In genomic region chr14:26667991-26668370, GRCm38 (mm10) we compare ENCODE assay signal across 8 mouse cellular contexts. TPM values are rescaled to one million over a fixed set of nuclear protein-coding genes. Genes with fewer than 3 reads are reported as not detected.
A peak's percentile ranks its signal among the peaks of the same experiment; 100 is the strongest.
DNase-seq lines count a peak whose midpoint lies in the region; ATAC-seq and TF ChIP-seq lines count a peak whose summit lies in the region.

No protein-coding gene starts in this region.

- H3K4me3 ChIP-seq in kidney, postnatal 0 days (replicated peaks; ENCODE audit: low read depth, low read length), result peak overlapping the region; percentile 90
- H3K4me3 ChIP-seq in cortical plate, adult 2 months (ENCODE audit: insufficient read depth, low read length), result peak overlapping the region; percentile 97
- H3K4me3 ChIP-seq in hindbrain, embryonic 15.5 days, result peak overlapping the region; percentile 98
- peak overlapping the region; percentile 92 for H3K4me3 ChIP-seq in midbrain, embryonic 16.5 days (ENCODE audit: low read depth, low read length)

- no peak for DNase-seq in kidney, postnatal 0 days (ENCODE audit: low spot score)
- no peak for DNase-seq in kidney, postnatal 4 days
- DNase-seq in cerebellum, adult 18-20 months, result no peak
- no peak for DNase-seq in thymus, postnatal 4 days
- no peak for DNase-seq in urinary bladder, postnatal 4 days (ENCODE audit: low spot score in 2 of 2)

- H3K27me3 ChIP-seq in kidney, postnatal 0 days (ENCODE audit: insufficient read depth, low read length), result no peaks in the 10 kb centered on the region
- no peaks in the 10 kb centered on the region for H3K27me3 ChIP-seq in hindbrain, embryonic 15.5 days
- no peaks in the 10 kb centered on the region for H3K27me3 ChIP-seq in midbrain, embryonic 16.5 days (ENCODE audit: control insufficient read depth, insufficient read depth, low read depth, low read length)

- peak overlapping the region; percentile 99 for H3K4me2 ChIP-seq in kidney, postnatal 0 days (ENCODE audit: low read length)
- H3K4me2 ChIP-seq in hindbrain, embryonic 15.5 days, result peak overlapping the region; percentile 95
- H3K4me2 ChIP-seq in midbrain, embryonic 16.5 days (ENCODE audit: low read length), result peak overlapping the region; percentile 95

- peaks cover 13% of the 10 kb centered on the region; the same call in 1 of the 2 replicates for H3K36me3 ChIP-seq in kidney, postnatal 0 days (ENCODE audit: insufficient read depth, low read length)
- peaks cover 22% of the 10 kb centered on the region for H3K36me3 ChIP-seq in hindbrain, embryonic 15.5 days
- peaks cover 3% of the 10 kb centered on the region; the same call in 1 of the 2 replicates for H3K36me3 ChIP-seq in midbrain, embryonic 16.5 days (ENCODE audit: control insufficient read depth, insufficient read depth, low read length)

- H3K9ac ChIP-seq in kidney, postnatal 0 days (ENCODE audit: low read depth, low read length), result peak overlapping the region; percentile 86
- H3K9ac ChIP-seq in hindbrain, embryonic 15.5 days, result peak overlapping the region; percentile 70
- H3K9ac ChIP-seq in midbrain, embryonic 16.5 days (ENCODE audit: low read depth, low read length), result peak overlapping the region; percentile 77

- ATAC-seq in kidney, postnatal 0 days (replicated peaks; ENCODE audit: low FRiP score, low read depth), result no peak
- ATAC-seq in hindbrain, embryonic 15.5 days (ENCODE audit: low FRiP score, low read depth), result no peak
- ATAC-seq in midbrain, embryonic 16.5 days, result no peak

- H3K27ac ChIP-seq in kidney, postnatal 0 days, result peak overlapping the region; percentile 95; the same call in 1 of the 2 replicates
- H3K27ac ChIP-seq in cortical plate, adult 2 months (ENCODE audit: insufficient read depth, low read length), result no peak overlapping the region
- H3K27ac ChIP-seq in hindbrain, embryonic 15.5 days (replicated peaks), result no peak overlapping the region
- no peak overlapping the region for H3K27ac ChIP-seq in midbrain, embryonic 16.5 days (ENCODE audit: low read length)

- no peak for TF ChIP-seq CTCF in kidney, postnatal 0 days (IDR thresholded peaks at IDR 0.05; ENCODE audit: low read depth)
- no peak for TF ChIP-seq CTCF in cortical plate, adult 2 months (IDR thresholded peaks at IDR 0.05; ENCODE audit: extremely low read depth, insufficient read depth, low read length)

- no peaks in the 10 kb centered on the region for H3K9me3 ChIP-seq in kidney, postnatal 0 days (replicated peaks; ENCODE audit: low read length)
- H3K9me3 ChIP-seq in hindbrain, embryonic 15.5 days, result no peaks in the 10 kb centered on the region
- no peaks in the 10 kb centered on the region for H3K9me3 ChIP-seq in midbrain, embryonic 16.5 days (replicated peaks; ENCODE audit: control insufficient read depth, low read length, poor library complexity, severe bottlenecking)

- TF ChIP-seq POLR2A in cortical plate, adult 2 months (IDR thresholded peaks at IDR 0.05; ENCODE audit: extremely low read depth, insufficient read depth, low read length), result no peak

- peaks cover 10% of the 10 kb centered on the region; the same call in 1 of the 2 replicates for H3K4me1 ChIP-seq in kidney, postnatal 0 days (replicated peaks; ENCODE audit: insufficient read depth, low read length)
- H3K4me1 ChIP-seq in cortical plate, adult 2 months (ENCODE audit: control insufficient read depth, insufficient read depth, low read length), result peaks cover 1% of the 10 kb centered on the region; the same call in 1 of the 2 replicates
- peaks cover 31% of the 10 kb centered on the region for H3K4me1 ChIP-seq in hindbrain, embryonic 15.5 days (replicated peaks)
- H3K4me1 ChIP-seq in midbrain, embryonic 16.5 days (ENCODE audit: control insufficient read depth, insufficient read depth, low read length), result peaks cover 26% of the 10 kb centered on the region

- WGBS in kidney, postnatal 0 days, result 19% methylated on average over 6 of the region's 6 CpGs
- 25% methylated on average over 6 of the region's 6 CpGs for WGBS in hindbrain, embryonic 15.5 days
- WGBS in midbrain, embryonic 16.5 days, result 22% methylated on average over 6 of the region's 6 CpGs

RNA-seq across cellular contexts. Expression of gene Pde12, which starts 1.7 kb away (rescaled TPM):
- polyA plus RNA-seq in kidney, postnatal 0 days (2015; fragmentation: Nextera tagmentation; extraction: Ambion mirVana), result 8.8 and 9.2 TPM in 2 replicates
- 4.5 and 4.7 TPM in 2 replicates for polyA plus RNA-seq in cortical plate, adult 2 months (2012; rRNA removed)
- polyA plus RNA-seq in hindbrain, embryonic 15.5 days (2015; fragmentation: Nextera tagmentation; extraction: Ambion mirVana), result 11.1 and 11.8 TPM in 2 replicates
- polyA plus RNA-seq in midbrain, embryonic 16.5 days (2015; fragmentation: Nextera tagmentation; extraction: Ambion mirVana), result 12.2 and 12.5 TPM in 2 replicates

RNA-seq across cellular contexts. Expression of gene Dnah12, which starts 25.1 kb away (rescaled TPM):
- 0.26 and 0.41 TPM in 2 replicates for polyA plus RNA-seq in kidney, postnatal 0 days (2015; fragmentation: Nextera tagmentation; extraction: Ambion mirVana)
- polyA plus RNA-seq in cortical plate, adult 2 months (2012; rRNA removed), result 0.09 and 0.19 TPM in 2 replicates
- polyA plus RNA-seq in hindbrain, embryonic 15.5 days (2015; fragmentation: Nextera tagmentation; extraction: Ambion mirVana), result 0.07 and 0.09 TPM in 2 replicates
- 0.11 and 0.19 TPM in 2 replicates for polyA plus RNA-seq in midbrain, embryonic 16.5 days (2015; fragmentation: Nextera tagmentation; extraction: Ambion mirVana)

RNA-seq across cellular contexts. Expression of gene Arf4, which starts 30.1 kb away (rescaled TPM):
- 519 and 548 TPM in 2 replicates for polyA plus RNA-seq in kidney, postnatal 0 days (2015; fragmentation: Nextera tagmentation; extraction: Ambion mirVana)
- polyA plus RNA-seq in cortical plate, adult 2 months (2012; rRNA removed), result 91.8 and 95.9 TPM in 2 replicates
- 485 and 504 TPM in 2 replicates for polyA plus RNA-seq in hindbrain, embryonic 15.5 days (2015; fragmentation: Nextera tagmentation; extraction: Ambion mirVana)
- 505 and 541 TPM in 2 replicates for polyA plus RNA-seq in midbrain, embryonic 16.5 days (2015; fragmentation: Nextera tagmentation; extraction: Ambion mirVana)
